Mouse (Mus musculus) cerebellum, postnatal 4 days (tissue): ENCODE results near the gene Stom.
A peak's percentile ranks its signal among the peaks of the same experiment; 100 is the strongest.

Source experiments
- DNase-seq, 2 experiments: peaks; one replicate each; pipeline ENCODE4 v3.0.0; 2022; ENCODE audit warnings: low spot score in 2 of 2, mixed read lengths in 1 of 2

The Stom gene

DNA sequence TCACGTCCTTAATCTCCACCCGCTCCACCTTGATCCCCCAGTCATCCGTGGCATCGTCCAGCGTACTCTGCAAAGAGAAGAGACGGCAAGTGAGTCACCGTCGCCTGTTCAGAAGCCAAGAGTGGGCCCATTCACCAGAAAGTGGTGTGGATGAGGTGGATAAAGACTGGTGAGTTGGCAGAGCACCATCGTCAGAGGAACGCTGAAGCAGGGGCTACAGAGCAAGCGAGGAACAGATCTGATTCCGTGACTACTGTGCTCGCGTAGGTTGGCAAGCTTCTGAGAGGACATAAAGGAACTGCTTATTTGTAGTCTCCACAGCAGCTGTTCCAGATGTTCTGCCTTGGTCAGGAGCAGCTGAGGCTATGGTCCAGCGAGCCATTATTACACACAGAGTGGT is 16.4 kb downstream of the Stom start:
- no peak for DNase-seq

DNA sequence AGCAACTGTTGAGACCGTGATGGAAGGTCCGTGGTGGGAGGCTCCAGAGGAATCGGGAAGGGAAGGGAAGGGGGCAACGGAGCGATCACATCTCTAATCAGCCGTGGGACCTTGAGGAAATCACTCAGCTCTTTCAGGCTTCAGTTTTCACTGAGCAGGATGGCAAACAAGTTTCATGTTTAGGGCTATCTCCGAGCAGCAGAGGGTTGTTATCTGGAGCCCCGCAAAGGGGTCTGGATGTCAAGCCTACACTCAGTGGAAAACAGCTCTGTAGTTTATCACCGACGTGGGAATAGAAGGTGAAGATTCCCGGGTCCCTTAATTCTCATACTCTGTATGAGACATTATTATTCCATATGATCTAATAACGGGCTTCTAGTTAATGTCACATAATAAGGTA is 18.4 kb downstream of the Stom start:
- no peak for DNase-seq

DNA sequence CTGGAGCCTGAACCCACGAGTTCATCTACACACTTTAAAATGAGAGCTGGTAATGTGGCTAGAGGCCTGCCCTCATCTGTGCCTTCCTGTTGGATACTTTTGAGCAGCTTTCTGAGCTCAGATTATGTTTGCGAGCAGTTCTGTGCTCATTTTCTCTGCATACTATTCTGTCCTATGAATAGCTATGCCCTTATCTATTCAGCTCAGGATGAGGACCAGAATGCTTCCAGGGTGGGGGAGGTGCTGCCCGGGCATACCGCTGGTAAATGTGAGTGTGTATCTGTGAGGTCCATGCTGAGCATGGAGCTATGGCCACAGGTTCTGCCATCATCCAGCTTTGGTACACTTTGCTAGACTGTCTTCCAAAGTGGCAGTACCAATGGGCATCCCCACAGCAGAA is 19.2 kb downstream of the Stom start:
- no peak for DNase-seq

DNA sequence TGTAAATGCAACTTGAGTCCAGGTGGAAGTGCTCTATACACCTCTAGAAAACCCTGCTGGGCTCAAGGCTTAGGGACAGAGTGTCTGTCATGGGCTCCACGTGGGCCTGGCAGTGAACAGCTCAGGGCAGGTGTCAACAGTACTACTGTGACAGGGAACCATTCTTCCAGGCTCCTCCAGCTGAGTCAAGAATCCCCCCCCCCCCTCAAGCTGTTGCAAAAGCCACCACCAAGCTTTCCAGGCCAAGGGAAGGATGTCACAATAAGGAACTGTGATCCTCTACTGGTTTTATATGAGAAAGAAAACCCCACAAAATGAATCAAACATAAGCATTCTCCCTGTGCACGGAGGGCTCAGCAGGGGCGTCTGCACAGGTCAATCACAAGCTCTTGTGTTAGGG is 22.5 kb downstream of the Stom start:
- DNase-seq: no peak

GRCm38 (mm10) chr2:35309906-35310493 is 26.8 kb downstream of the Stom start:
- no peak for DNase-seq

GRCm38 (mm10) chr2:35308166-35308565 is 28.6 kb downstream of the Stom start:
- no peak for DNase-seq

- DNase-seq: no peak
Observed at GRCm38 (mm10) chr2:35302049-35302885, 34.5 kb downstream of the Stom start.

GRCm38 (mm10) chr2:35299437-35299836 is 37.3 kb downstream of the Stom start:
- no peak for DNase-seq

GRCm38 (mm10) chr2:35297703-35298332 is 39.0 kb downstream of the Stom start:
- DNase-seq: peak; percentile 72 to 84

GRCm38 (mm10) chr2:35293291-35293690 is 43.5 kb downstream of the Stom start:
- DNase-seq: no peak

- DNase-seq: no peak
Observed at GRCm38 (mm10) chr2:35292700-35293099, 44.1 kb downstream of the Stom start.

DNA sequence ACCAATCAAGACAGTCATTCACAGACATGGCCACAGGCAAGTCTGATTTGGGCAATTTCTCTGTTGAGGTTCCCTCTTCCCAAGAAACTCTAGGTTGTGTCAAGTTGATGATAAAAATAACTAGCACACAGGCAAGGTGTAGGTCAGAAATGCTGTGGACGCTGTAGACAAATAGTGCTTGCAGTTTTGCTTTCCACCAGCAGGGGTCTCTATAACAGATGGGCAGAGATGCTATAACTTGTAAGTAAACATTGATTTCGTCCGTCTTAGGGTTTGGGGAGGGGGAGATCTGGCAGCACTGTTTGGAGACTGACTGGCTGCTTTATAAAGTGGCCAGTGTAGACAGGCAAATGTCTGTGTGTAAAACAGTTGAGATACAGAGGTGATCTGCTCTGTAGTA is 44.9 kb downstream of the Stom start:
- DNase-seq: peak; percentile 47 to 64

GRCm38 (mm10) chr2:35288758-35289635 is 47.8 kb downstream of the Stom start:
- DNase-seq: peak; percentile 83 to 87

GRCm38 (mm10) chr2:35287017-35287620 is 49.7 kb downstream of the Stom start:
- no peak for DNase-seq

DNA sequence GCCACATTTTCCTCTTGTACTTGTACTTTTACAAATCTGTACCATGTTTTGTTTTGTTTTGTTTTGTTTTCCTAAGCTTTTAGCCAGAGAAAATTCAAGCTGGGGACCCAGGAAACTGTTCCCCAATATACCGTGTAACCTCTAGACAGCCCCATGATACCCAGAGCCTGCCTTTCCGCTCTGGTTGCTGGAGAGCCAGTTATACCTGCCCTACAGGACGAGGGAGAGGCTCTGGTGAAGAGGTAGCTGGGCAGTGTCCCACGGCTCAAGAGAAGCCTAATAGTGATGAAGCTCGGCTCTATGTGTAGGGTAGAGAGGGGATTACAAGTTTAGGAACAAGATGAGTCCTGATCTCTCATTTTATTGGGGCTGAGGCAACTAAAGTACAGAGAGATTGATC is 51.6 kb downstream of the Stom start:
- no peak for DNase-seq

DNA sequence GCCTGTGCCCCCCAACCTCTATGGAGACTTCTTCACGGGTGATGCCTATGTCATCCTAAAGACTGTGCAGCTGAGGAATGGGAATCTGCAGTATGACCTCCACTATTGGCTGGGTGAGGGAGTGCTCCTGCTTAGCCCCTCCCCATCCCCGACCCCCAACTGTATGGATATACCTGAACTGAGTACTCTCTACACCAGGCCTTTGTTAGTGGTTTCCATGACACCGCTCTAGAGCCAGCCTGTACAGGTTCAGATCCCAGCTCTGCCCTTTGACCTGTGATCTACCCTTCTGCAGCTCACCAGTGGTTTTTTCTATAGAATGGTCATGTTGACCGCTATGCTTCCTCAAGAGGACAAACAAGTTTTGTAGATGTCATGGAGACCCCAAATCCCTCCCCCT is 52.8 kb downstream of the Stom start:
- DNase-seq: no peak

DNA sequence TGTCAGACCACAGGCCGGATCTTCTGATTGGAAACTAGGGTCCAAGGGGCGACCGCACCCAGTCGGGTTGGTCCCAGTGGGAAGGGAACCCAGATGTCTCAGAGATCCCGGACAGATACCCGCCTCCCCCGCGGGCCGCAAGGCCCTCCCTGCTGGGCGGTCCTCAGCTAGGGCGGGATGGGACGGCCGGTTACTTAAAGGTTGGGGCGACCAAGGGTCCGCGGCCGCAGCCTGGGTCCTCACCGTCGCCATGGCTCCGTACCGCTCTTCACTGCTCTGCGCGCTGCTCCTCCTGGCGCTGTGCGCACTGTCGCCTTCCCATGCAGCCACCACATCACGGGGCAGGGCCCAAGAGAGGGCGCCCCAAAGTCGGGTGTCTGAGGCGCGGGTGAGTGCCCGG is 54.6 kb downstream of the Stom start:
- DNase-seq: no peak

DNA sequence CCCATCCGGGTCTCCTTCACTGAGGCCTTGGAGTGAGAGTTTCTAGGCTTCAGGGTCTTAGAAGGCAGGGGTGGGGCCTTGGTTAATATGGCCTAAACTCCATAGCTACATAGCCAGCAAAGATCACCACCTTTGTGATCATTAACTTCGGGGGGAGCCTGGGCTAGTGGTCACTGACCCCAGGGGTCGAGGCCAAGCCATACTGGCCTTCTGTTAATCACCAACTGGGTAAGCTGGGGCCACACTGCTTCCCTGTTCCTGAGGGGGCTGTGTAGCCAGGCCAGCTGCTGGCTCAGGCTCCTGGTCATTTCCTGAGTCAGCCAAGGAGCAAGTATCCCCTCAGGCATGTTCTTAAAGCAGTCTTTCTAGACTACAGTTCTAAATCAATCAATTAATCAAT is 56.8 kb downstream of the Stom start:
- DNase-seq: no peak

GRCm38 (mm10) chr2:35278371-35279210 is 58.2 kb downstream of the Stom start:
- no peak for DNase-seq

- DNase-seq: peak in 1 of 2 experiments; percentile 29
Observed at GRCm38 (mm10) chr2:35277686-35278085, 59.1 kb downstream of the Stom start.

- no peak for DNase-seq
Observed at GRCm38 (mm10) chr2:35273536-35273935, 63.2 kb downstream of the Stom start.
